Mouse (Mus musculus): ENCODE measurements around the gene Scnn1b.

DNA sequence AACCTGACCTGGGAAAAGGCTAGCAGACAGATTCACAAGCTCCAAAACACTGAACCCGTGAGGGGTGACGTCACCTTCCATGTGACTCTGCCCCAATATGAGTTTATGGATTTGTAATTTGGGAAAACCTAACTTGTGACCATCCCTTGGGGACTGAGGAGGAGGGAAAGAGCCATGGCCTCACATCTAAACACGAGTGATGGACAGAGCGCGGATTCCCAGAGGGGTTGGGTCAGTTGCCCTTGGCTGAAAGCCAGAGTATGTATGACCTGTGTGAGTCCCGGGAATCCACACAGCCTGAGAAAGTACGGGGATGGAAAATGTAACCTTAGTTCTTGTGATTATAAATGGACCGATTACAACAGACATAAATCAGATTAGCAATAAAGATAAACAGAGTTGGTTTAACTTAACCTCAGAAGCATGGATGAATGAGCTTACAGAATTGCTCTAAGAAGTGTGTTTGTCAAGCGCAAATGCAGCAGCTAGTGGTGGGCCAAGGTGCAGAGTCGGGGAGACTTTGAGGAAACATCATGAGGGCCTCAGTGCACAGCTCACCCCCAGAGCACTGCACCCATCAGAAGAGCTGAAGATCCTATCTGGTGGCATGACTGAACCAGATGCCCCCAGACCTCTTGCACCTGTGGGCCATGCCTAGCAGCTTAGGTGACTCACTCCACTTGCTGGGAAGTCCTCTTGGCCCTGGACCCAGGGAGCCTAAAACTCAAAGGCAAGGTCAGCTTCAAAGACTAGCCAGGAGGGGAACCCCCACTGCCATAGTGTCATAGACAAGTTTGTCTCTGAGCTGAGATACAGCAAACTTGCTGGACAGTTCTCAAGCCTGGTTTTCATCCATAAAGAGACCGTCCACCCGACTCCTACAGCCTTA lies 71.3 kb downstream of the Scnn1b start:
- TF ChIP-seq CTCF (IDR thresholded peaks at IDR 0.05): no peak
- TF ChIP-seq POLR2A (IDR thresholded peaks at IDR 0.05; ENCODE audit: insufficient read depth, low read depth, low read length): 0 out of 2 replicates have a peak, but pooled peaks have one; percentile 28
